Mouse (Mus musculus) CH12.LX (cell line): Measurements from ENCODE around the gene Zfp408. TPM values are rescaled to one million over a fixed set of nuclear protein-coding genes. Genes with fewer than 3 reads are reported as not detected.

Experiments
- DNase-seq: peaks from one replicate; pipeline ENCODE4 v3.0.0-alpha.2; 2013; ENCODE audit errors: extremely low read depth
- H3K27ac ChIP-seq: 2 replicates; pipeline ENCODE4 v1.5.1; 2012; ENCODE audit warnings: low read depth, mild to moderate bottlenecking, control low read depth, moderate library complexity; ENCODE audit not compliant: insufficient read depth
- H3K27me3 ChIP-seq: replicated peaks from 2 replicates; pipeline ENCODE3; 2012; ENCODE audit warnings: inconsistent platforms
- H3K36me3 ChIP-seq, 2 experiments: replicated peaks in 1 of 2; 2 replicates each; pipeline versions ENCODE3 to v1.6.1; 2012; ENCODE audit warnings: inconsistent platforms in 1 of 2, low read length in 1 of 2, mild to moderate bottlenecking in 1 of 2, mixed read lengths in 1 of 2, moderate library complexity in 1 of 2; ENCODE audit not compliant: control insufficient read depth in 1 of 2, insufficient read depth in 1 of 2
- H3K4me1 ChIP-seq, 2 experiments: 2 replicates each; pipeline ENCODE4 v1.6.1; 2012; ENCODE audit warnings: inconsistent platforms in 1 of 2, moderate library complexity in 1 of 2; ENCODE audit not compliant: insufficient read depth in 2 of 2, control insufficient read depth in 1 of 2
- H3K4me2 ChIP-seq: 2 replicates; pipeline ENCODE4 v1.6.1; 2012; ENCODE audit warnings: low read depth, mild to moderate bottlenecking, control low read depth; ENCODE audit not compliant: poor library complexity, insufficient read depth, severe bottlenecking
- H3K4me3 ChIP-seq, 3 experiments: fragments of 150-350 bp in 1 of 3; sonication (generic) in 1 of 3; replicated peaks in 1 of 3; 2 replicates each; pipeline versions ENCODE3 to v1.5.1; 2011 to 2012; ENCODE audit warnings: low read depth in 2 of 3, low read length in 2 of 3, mild to moderate bottlenecking in 2 of 3, moderate library complexity in 2 of 3, control low read depth in 1 of 3, improper control_type of control experiment in 1 of 3, inconsistent platforms in 1 of 3, mixed read lengths in 1 of 3; ENCODE audit not compliant: poor library complexity in 1 of 3
- H3K79me2 ChIP-seq: replicated peaks from 2 replicates; pipeline ENCODE4 v1.6.1; 2012; ENCODE audit warnings: mild to moderate bottlenecking, moderate library complexity; ENCODE audit not compliant: control insufficient read depth, poor library complexity, insufficient read depth, severe bottlenecking; ENCODE audit errors: extremely low read depth
- H3K9ac ChIP-seq: 2 replicates; pipeline ENCODE4 v1.6.1; 2012; ENCODE audit warnings: low read depth, mild to moderate bottlenecking, control low read depth, moderate library complexity; ENCODE audit not compliant: insufficient read depth
- H3K9me3 ChIP-seq: replicated peaks from 2 replicates; pipeline ENCODE3; 2012; ENCODE audit warnings: low read length, inconsistent platforms, mixed read lengths
- CHD2 ChIP-seq: IDR thresholded peaks from 2 replicates; pipeline ENCODE4 v1.6.1; 2011; ENCODE audit warnings: low read length, improper control_type of control experiment
- EP300 ChIP-seq: IDR thresholded peaks from 2 replicates; pipeline ENCODE4 v1.6.1; 2011; ENCODE audit warnings: low read length, improper control_type of control experiment
- ETS1 ChIP-seq: conservative IDR thresholded peaks from 2 replicates; pipeline ENCODE4 v1.6.1; 2012; ENCODE audit warnings: low read depth, mild to moderate bottlenecking, inconsistent platforms, low read length, improper control_type of control experiment, moderate library complexity
- GABPA ChIP-seq: IDR thresholded peaks from 2 replicates; pipeline ENCODE4 v1.6.1; 2012; ENCODE audit warnings: low read depth, low read length, improper control_type of control experiment, inconsistent platforms; ENCODE audit not compliant: insufficient replicate concordance
- IRF4 ChIP-seq: IDR thresholded peaks from 2 replicates; pipeline ENCODE4 v1.6.1; 2014; ENCODE audit warnings: low read depth, mild to moderate bottlenecking, inconsistent platforms, low read length, improper control_type of control experiment
- MAFK ChIP-seq: IDR thresholded peaks from 2 replicates; pipeline ENCODE4 v1.6.1; 2011; ENCODE audit warnings: low read length, improper control_type of control experiment; ENCODE audit not compliant: insufficient replicate concordance
- MAX ChIP-seq: IDR thresholded peaks from 2 replicates; pipeline ENCODE4 v1.6.1; 2011; ENCODE audit warnings: low read length, improper control_type of control experiment
- NELFE ChIP-seq: IDR thresholded peaks from 2 replicates; pipeline ENCODE4 v1.6.1; 2011; ENCODE audit warnings: low read depth, low read length, improper control_type of control experiment
- POLR2A ChIP-seq: IDR thresholded peaks from 2 replicates; pipeline ENCODE4 v1.6.1; 2011; ENCODE audit warnings: low read depth, mild to moderate bottlenecking, improper control_type of control experiment, low read length
- RCOR1 ChIP-seq: conservative IDR thresholded peaks from 2 replicates; pipeline ENCODE4 v1.6.1; 2012; ENCODE audit warnings: low read depth, mild to moderate bottlenecking, inconsistent platforms, low read length, improper control_type of control experiment
- TBP ChIP-seq: conservative IDR thresholded peaks from 2 replicates; pipeline ENCODE4 v1.6.1; 2011; ENCODE audit warnings: low read depth, low read length, improper control_type of control experiment
- USF2 ChIP-seq: conservative IDR thresholded peaks from 2 replicates; pipeline ENCODE4 v1.6.1; 2011; ENCODE audit warnings: low read depth, low read length, improper control_type of control experiment
- ZC3H11A ChIP-seq: IDR thresholded peaks from 2 replicates; pipeline ENCODE4 v1.6.1; 2012; ENCODE audit warnings: low read depth, mild to moderate bottlenecking, inconsistent platforms, low read length, improper control_type of control experiment
- ZKSCAN1 ChIP-seq: IDR thresholded peaks from 2 replicates; pipeline ENCODE4 v1.6.1; 2012; ENCODE audit warnings: low read depth, inconsistent platforms, low read length, improper control_type of control experiment, borderline replicate concordance
- ZNF384 ChIP-seq: IDR thresholded peaks from 2 replicates; pipeline ENCODE4 v1.6.1; 2012; ENCODE audit warnings: low read depth, low read length, improper control_type of control experiment, inconsistent platforms
- dilution Hi-C: fragments of 300-500 bp; cut with MboI; formaldehyde crosslinking; loops from 2 replicates; pipeline ENCODE4 v1.14.3; 2020; ENCODE audit warnings: low sequenced_read_pairs; ENCODE audit not compliant: extremely low pct_unique_long_range_greater_than_20kb, extremely low pct_ligation_motif_present
- in situ Hi-C: fragments of 300-500 bp; cut with MboI; formaldehyde crosslinking; loops from 3 replicates; pipeline ENCODE4 v1.14.3; 2019; ENCODE audit warnings: low sequenced_read_pairs, low pct_ligation_motif_present, low pct_unique_long_range_greater_than_20kb, mixed read lengths
- polyA plus RNA-seq: library from polyadenylated mRNA; unstranded; fragments of >175 nt; gene quantifications from 2 replicates; pipeline ENCODE4 v1.2.1, GENCODE M21; 2012; ENCODE audit warnings: low read depth; ENCODE audit not compliant: insufficient read length
- total RNA-seq, 2 experiments: library from RNA; depleted of rRNA; stranded (reverse); fragments of 300-350 nt in 1 of 2; fragments of >200 nt in 1 of 2; gene quantifications; 2 replicates each; pipeline ENCODE4 v1.2.3; 2012 to 2014

Gene Zfp408
- total and polyA plus RNA-seq, 3 experiments: 8.1 to 16.0 (median 9.2) TPM

- no peak overlapping the region for H3K4me2 ChIP-seq
- no peak overlapping the region for H3K4me3 ChIP-seq
- H3K27me3 ChIP-seq: no peaks in the 10 kb centered on the region
- H3K36me3 ChIP-seq: no peaks in the 10 kb centered on the region
- in situ Hi-C loops: no loop called here
- H3K27ac ChIP-seq: no peak overlapping the region
- no peak for DNase-seq
- no peaks in the 10 kb centered on the region for H3K79me2 ChIP-seq
- TF ChIP-seq NELFE (no peak), POLR2A (no peak), ETS1 (no peak), MAX (no peak), CHD2 (no peak), MAFK (no peak), TBP (no peak), USF2 (no peak), ZKSCAN1 (no peak), RCOR1 (no peak), EP300 (no peak), ZNF384 (no peak)
- no peak overlapping the region for H3K9ac ChIP-seq
- H3K4me1 ChIP-seq: peaks cover 7 to 22% of the 10 kb centered on the region in 2 experiments; a peak in 3 of 4 replicates
- H3K9me3 ChIP-seq: no peaks in the 10 kb centered on the region
- dilution Hi-C loops: no loop called here
Measured at GRCm38 (mm10) chr2:91634841-91635240, 14.8 kb downstream of the Zfp408 start.

GRCm38 (mm10) chr2:91633334-91633977 is 16.1 kb downstream of the Zfp408 start:
- peaks cover 2% of the 10 kb centered on the region for H3K27me3 ChIP-seq
- DNase-seq: no peak
- TF ChIP-seq ZC3H11A (no peak), GABPA (no peak), IRF4 (no peak)
- TF ChIP-seq, all 38 proteins: peak for 0
- peaks cover 7 to 22% of the 10 kb centered on the region in 2 experiments; a peak in 3 of 4 replicates for H3K4me1 ChIP-seq
- no peaks in the 10 kb centered on the region for H3K9me3 ChIP-seq
- H3K4me3 ChIP-seq: no peak overlapping the region
- no peak overlapping the region for H3K4me2 ChIP-seq
- no peak overlapping the region for H3K27ac ChIP-seq
- no peaks in the 10 kb centered on the region for H3K79me2 ChIP-seq
- dilution Hi-C loops (no loop called here), in situ Hi-C loops (no loop called here)
- H3K36me3 ChIP-seq: no peaks in the 10 kb centered on the region
- no peak overlapping the region for H3K9ac ChIP-seq
